Mouse (Mus musculus) kidney, embryonic 15.5 days (tissue): ENCODE data around the gene Uqcrfs1. TPM values are rescaled to one million over a fixed set of nuclear protein-coding genes. Genes with fewer than 3 reads are reported as not detected.
A peak's percentile ranks its signal among the peaks of the same experiment; 100 is the strongest.

Experiments
- ATAC-seq: fragments of 200-750 bp; cut with Nextera tagmentation; replicated peaks from 2 replicates; pipeline ENCODE4 v1.8.0; 2017; ENCODE audit warnings: moderate TSS enrichment; ENCODE audit not compliant: low FRiP score
- H3K27ac ChIP-seq: fragments of 300-500 bp; sonication (generic); 2 replicates; pipeline ENCODE4 v1.5.1; 2015; ENCODE audit warnings: mild to moderate bottlenecking, inconsistent platforms
- H3K27me3 ChIP-seq: fragments of 300-500 bp; sonication (generic); 2 replicates; pipeline ENCODE4 v1.6.1; 2015; ENCODE audit warnings: inconsistent platforms
- H3K36me3 ChIP-seq: fragments of 300-500 bp; sonication (generic); 2 replicates; pipeline ENCODE4 v1.6.1; 2015; ENCODE audit warnings: inconsistent platforms
- H3K4me1 ChIP-seq: fragments of 300-500 bp; sonication (generic); 2 replicates; pipeline ENCODE4 v1.6.1; 2015; ENCODE audit warnings: inconsistent platforms
- H3K4me2 ChIP-seq: fragments of 300-500 bp; sonication (generic); 2 replicates; pipeline ENCODE4 v1.6.1; 2015; ENCODE audit warnings: moderate library complexity, mild to moderate bottlenecking, inconsistent platforms
- H3K4me3 ChIP-seq: fragments of 300-500 bp; sonication (generic); replicated peaks from 2 replicates; pipeline ENCODE4 v1.5.1; 2015; ENCODE audit warnings: mild to moderate bottlenecking, inconsistent platforms
- H3K9ac ChIP-seq: fragments of 300-500 bp; sonication (generic); 2 replicates; pipeline ENCODE4 v1.6.1; 2015; ENCODE audit warnings: mild to moderate bottlenecking, inconsistent platforms
- H3K9me3 ChIP-seq: fragments of 300-500 bp; sonication (generic); replicated peaks from 2 replicates; pipeline ENCODE4 v1.6.1; 2016; ENCODE audit warnings: inconsistent platforms
- WGBS: fragments of 180-500 bp; shearing (Covaris S2); methylation state at CpG from one replicate; pipeline ENCODE4 v1.1.7; 2015; ENCODE audit warnings: mixed read lengths; 5-methylcytosine and 5-hydroxymethylcytosine counted together
- polyA plus RNA-seq: library from polyadenylated mRNA; unstranded; fragments of >200 nt; fragmentation: Nextera tagmentation; extraction: Ambion mirVana; gene quantifications from 2 replicates; pipeline ENCODE4 v1.2.1, GENCODE M21; 2015

The Uqcrfs1 gene
- polyA plus RNA-seq, 1 experiment from 2014 or later, result 269 TPM

- ATAC-seq, result no peak
- Histone ChIP-seq H3K9ac (no peak overlapping the region), H3K27ac (no peak overlapping the region), H3K36me3 (no peaks in the 10 kb centered on the region), H3K27me3 (peaks cover 2% of the 10 kb centered on the region; the same call in 1 of the 2 replicates), H3K4me3 (no peak overlapping the region), H3K4me1 (0 out of 2 replicates have a peak, but pooled peaks cover 2% of the 10 kb centered on the region), H3K4me2 (no peak overlapping the region), H3K9me3 (no peaks in the 10 kb centered on the region)
- 34% methylated on average over 5 of the region's 5 CpGs for WGBS
Observed at GRCm38 (mm10) chr13:30553051-30553587, 8.0 kb upstream of the Uqcrfs1 start.

DNA sequence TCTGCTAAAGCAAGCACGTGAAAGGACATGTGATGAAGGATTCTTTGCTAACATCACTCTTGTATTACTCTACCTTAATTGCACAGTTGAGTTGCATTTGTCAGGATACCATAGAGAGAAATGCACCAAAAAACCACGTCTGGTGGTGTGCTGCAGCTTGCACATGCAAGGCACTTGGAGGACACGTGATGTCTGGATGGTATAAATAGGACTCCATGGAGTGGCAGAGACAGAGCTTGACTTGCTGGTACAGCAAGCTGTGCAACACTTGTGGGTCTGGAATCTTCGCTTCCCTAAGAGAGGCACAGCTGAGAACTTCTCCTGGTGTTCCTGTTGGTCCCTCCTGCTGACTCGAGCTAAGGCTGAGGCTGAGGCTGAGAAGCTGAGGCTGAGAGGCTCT, 4.2 kb upstream of the Uqcrfs1 start:
- no peaks in the 10 kb centered on the region for H3K36me3 ChIP-seq
- peaks cover 4% of the 10 kb centered on the region for H3K4me1 ChIP-seq
- no peak overlapping the region for H3K9ac ChIP-seq
- H3K4me3 ChIP-seq, result no peak overlapping the region
- H3K4me2 ChIP-seq, result no peak overlapping the region
- no peak overlapping the region for H3K27ac ChIP-seq
- WGBS, result 88% methylated on average over 5 of the region's 5 CpGs
- ATAC-seq, result no peak
- H3K9me3 ChIP-seq, result no peaks in the 10 kb centered on the region
- peaks cover 2% of the 10 kb centered on the region; the same call in 1 of the 2 replicates for H3K27me3 ChIP-seq

- no peak overlapping the region for H3K27ac ChIP-seq
- peaks cover 9% of the 10 kb centered on the region for H3K4me1 ChIP-seq
- ATAC-seq, result no peak
- WGBS, result 21% methylated on average over 2 of the region's 2 CpGs
- H3K4me3 ChIP-seq, result no peak overlapping the region
- H3K36me3 ChIP-seq, result no peaks in the 10 kb centered on the region
- H3K9me3 ChIP-seq, result no peaks in the 10 kb centered on the region
- no peak overlapping the region for H3K9ac ChIP-seq
- no peak overlapping the region for H3K4me2 ChIP-seq
- H3K27me3 ChIP-seq, result peaks cover 2% of the 10 kb centered on the region; the same call in 1 of the 2 replicates
Observed at GRCm38 (mm10) chr13:30548835-30549234, 3.7 kb upstream of the Uqcrfs1 start.

GRCm38 (mm10) chr13:30530761-30531160, 14.4 kb downstream of the Uqcrfs1 start:
- H3K27ac ChIP-seq, result no peak overlapping the region
- no peaks in the 10 kb centered on the region for H3K4me1 ChIP-seq
- H3K4me3 ChIP-seq, result no peak overlapping the region
- WGBS, result 11% methylated on average over 5 of the region's 5 CpGs
- H3K9me3 ChIP-seq, result no peaks in the 10 kb centered on the region
- ATAC-seq, result 0 out of 2 replicates have a peak, but pooled peaks have one; percentile 49
- no peak overlapping the region for H3K9ac ChIP-seq
- H3K4me2 ChIP-seq, result no peak overlapping the region
- H3K27me3 ChIP-seq, result no peaks in the 10 kb centered on the region
- H3K36me3 ChIP-seq, result no peaks in the 10 kb centered on the region

- Histone ChIP-seq H3K27me3 (no peaks in the 10 kb centered on the region), H3K27ac (no peak overlapping the region), H3K9me3 (no peaks in the 10 kb centered on the region), H3K9ac (no peak overlapping the region), H3K36me3 (no peaks in the 10 kb centered on the region), H3K4me1 (no peaks in the 10 kb centered on the region), H3K4me3 (no peak overlapping the region), H3K4me2 (no peak overlapping the region)
- ATAC-seq, result no peak
- 89% methylated on average over 8 of the region's 8 CpGs for WGBS
Observed at GRCm38 (mm10) chr13:30524961-30525360, 20.2 kb downstream of the Uqcrfs1 start.

GRCm38 (mm10) chr13:30523971-30524370, 21.2 kb downstream of the Uqcrfs1 start:
- ATAC-seq, result no peak
- no peak overlapping the region for H3K27ac ChIP-seq
- no peak overlapping the region for H3K4me2 ChIP-seq
- 91% methylated on average over 9 of the region's 9 CpGs for WGBS
- H3K9me3 ChIP-seq, result no peaks in the 10 kb centered on the region
- H3K9ac ChIP-seq, result no peak overlapping the region
- no peaks in the 10 kb centered on the region for H3K27me3 ChIP-seq
- no peaks in the 10 kb centered on the region for H3K36me3 ChIP-seq
- no peaks in the 10 kb centered on the region for H3K4me1 ChIP-seq
- no peak overlapping the region for H3K4me3 ChIP-seq

DNA sequence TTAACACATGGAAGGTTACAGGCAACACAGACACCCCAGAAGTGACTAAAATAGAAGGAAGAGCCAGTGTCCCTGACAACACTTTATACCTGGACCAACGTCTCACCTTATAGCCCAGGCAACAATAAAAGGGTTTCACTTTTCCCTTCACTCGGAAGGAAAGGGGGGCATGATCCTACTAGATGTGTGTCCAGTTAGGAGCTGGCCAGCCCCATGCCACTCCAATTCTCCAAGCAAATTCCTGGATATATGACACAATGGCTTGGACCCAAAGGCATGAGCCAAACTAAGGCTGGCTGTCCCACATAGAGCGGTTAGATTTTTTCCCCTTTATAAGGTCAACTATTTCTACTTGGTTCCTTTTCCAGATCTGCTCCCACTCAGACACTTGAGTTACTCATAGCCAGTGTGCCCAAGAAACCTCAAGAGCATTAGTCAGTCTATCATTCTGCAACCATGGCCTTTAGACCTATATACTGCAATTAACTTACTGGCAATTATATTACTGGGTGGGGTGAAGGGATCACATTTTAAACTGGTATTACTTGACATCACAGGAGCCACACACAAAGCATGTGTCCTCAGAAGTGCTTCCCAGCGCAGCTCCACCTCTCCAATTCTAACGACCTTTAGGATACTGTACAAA, 21.8 kb downstream of the Uqcrfs1 start:
- Histone ChIP-seq H3K4me3 (no peak overlapping the region), H3K9ac (no peak overlapping the region), H3K36me3 (no peaks in the 10 kb centered on the region), H3K27me3 (no peaks in the 10 kb centered on the region), H3K27ac (no peak overlapping the region), H3K9me3 (no peaks in the 10 kb centered on the region), H3K4me2 (no peak overlapping the region), H3K4me1 (no peaks in the 10 kb centered on the region)
- no peak for ATAC-seq
- 88% methylated on average over 5 of the region's 5 CpGs for WGBS

GRCm38 (mm10) chr13:30521282-30521902, 23.8 kb downstream of the Uqcrfs1 start:
- H3K9me3 ChIP-seq, result no peaks in the 10 kb centered on the region
- no peak overlapping the region for H3K9ac ChIP-seq
- 73% methylated on average over 16 of the region's 16 CpGs for WGBS
- H3K27me3 ChIP-seq, result no peaks in the 10 kb centered on the region
- H3K4me2 ChIP-seq, result no peak overlapping the region
- ATAC-seq, result no peak
- H3K4me3 ChIP-seq, result no peak overlapping the region
- no peaks in the 10 kb centered on the region for H3K36me3 ChIP-seq
- H3K27ac ChIP-seq, result no peak overlapping the region
- no peaks in the 10 kb centered on the region for H3K4me1 ChIP-seq

DNA sequence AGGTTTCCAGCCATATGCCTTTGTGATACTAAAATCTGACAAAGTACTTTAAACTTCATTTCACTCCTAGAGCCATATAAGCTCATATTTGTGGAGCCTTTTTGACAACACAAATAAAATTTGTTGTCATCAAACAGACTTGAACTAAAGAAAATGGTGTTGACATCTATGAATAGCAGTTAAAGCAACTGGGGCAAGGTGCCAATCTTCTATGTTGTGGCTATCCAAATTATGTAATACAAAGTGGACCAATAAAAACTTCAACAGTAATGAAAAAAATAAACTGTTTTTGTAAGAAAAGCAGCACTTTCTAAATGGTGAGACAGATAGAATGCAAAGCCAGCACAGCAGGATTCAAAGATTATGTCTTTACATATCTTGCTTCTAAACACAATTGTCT, 27.0 kb downstream of the Uqcrfs1 start:
- no peak overlapping the region for H3K27ac ChIP-seq
- no peak overlapping the region for H3K9ac ChIP-seq
- no peaks in the 10 kb centered on the region for H3K9me3 ChIP-seq
- no peak overlapping the region for H3K4me3 ChIP-seq
- no peak overlapping the region for H3K4me2 ChIP-seq
- no peaks in the 10 kb centered on the region for H3K4me1 ChIP-seq
- ATAC-seq, result no peak
- no peaks in the 10 kb centered on the region for H3K36me3 ChIP-seq
- H3K27me3 ChIP-seq, result no peaks in the 10 kb centered on the region

GRCm38 (mm10) chr13:30507651-30508050, 37.5 kb downstream of the Uqcrfs1 start:
- ATAC-seq, result no peak

GRCm38 (mm10) chr13:30501860-30502395, 43.2 kb downstream of the Uqcrfs1 start:
- Histone ChIP-seq H3K9ac (no peak overlapping the region), H3K9me3 (no peaks in the 10 kb centered on the region), H3K36me3 (no peaks in the 10 kb centered on the region), H3K27me3 (no peaks in the 10 kb centered on the region), H3K4me1 (no peaks in the 10 kb centered on the region), H3K27ac (no peak overlapping the region), H3K4me3 (no peak overlapping the region), H3K4me2 (no peak overlapping the region)
- WGBS, result 39% methylated on average over 7 of the region's 7 CpGs
- ATAC-seq, result no peak

More at GRCm38 (mm10) chr13:30507651-30508050, 37.5 kb downstream of the Uqcrfs1 start:
- Histone ChIP-seq H3K36me3 (no peaks in the 10 kb centered on the region), H3K4me2 (no peak overlapping the region), H3K27me3 (no peaks in the 10 kb centered on the region), H3K4me1 (no peaks in the 10 kb centered on the region), H3K9ac (no peak overlapping the region), H3K9me3 (no peaks in the 10 kb centered on the region), H3K4me3 (no peak overlapping the region), H3K27ac (no peak overlapping the region)
- WGBS, result 79% methylated on average over 4 of the region's 4 CpGs
